Comparison of ENCODE assay signal across 11 mouse cellular contexts in the genomic region with DNA sequence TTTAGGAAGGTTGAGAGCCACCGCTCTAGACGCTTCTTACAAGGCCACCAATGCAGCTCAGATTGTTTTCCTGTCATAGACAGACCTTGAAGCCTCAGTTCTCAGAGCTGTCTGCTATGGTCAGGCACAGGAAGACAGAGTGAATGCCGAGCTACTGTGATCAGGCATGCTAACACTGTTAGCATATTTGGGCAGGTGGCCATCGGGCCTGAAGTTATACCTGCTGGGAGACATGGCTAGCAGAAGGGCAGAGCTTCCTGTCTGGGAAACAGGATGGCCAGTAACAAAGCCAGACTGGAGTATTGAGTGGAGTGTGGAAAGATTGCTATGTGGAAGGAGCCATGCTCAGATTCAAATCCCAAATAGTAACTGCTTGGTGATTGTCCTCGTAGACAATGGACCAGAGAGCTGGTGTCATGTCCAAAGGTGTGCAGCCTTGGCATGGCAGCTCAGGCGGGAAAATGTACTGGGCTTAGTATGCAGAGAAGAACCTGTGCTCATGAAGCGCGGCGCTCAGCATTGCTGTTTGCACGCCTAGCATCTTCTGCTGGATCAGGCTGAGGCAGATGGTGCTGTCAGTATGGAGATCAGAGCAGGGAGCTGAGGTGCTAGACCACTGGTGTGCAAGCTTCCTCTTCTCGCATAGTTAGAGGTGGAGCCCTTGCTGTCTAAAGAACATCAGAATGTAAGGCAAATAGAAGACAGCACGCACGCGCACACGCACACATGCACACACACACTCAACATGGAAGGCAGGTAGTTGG.
"Had no signal": no experiment of that assay in that cellular context is flagged by ENCODE, and none has a peak within 500 bp of the region (broad histone marks: within the 10 kb centered on the region; RNA-seq: fewer than 3 reads in every experiment).

No protein-coding gene starts in this region.

- ATAC-seq: lung, postnatal 0 days had no signal

- H3K9me3 ChIP-seq: kidney, embryonic 15.5 days; limb, embryonic 10.5 days; liver, embryonic 15.5 days; stomach, embryonic 15.5 days had no signal

- H3K27me3 ChIP-seq: kidney, embryonic 15.5 days; liver, embryonic 15.5 days; stomach, embryonic 15.5 days had no signal

- H3K27ac ChIP-seq: kidney, embryonic 15.5 days; limb, embryonic 10.5 days; liver, embryonic 15.5 days; stomach, embryonic 15.5 days had no signal

- H3K4me2 ChIP-seq: kidney, embryonic 15.5 days; liver, embryonic 11.5 days; liver, embryonic 15.5 days; stomach, embryonic 15.5 days had no signal

- H3K4me1 ChIP-seq: kidney, embryonic 15.5 days; limb, embryonic 10.5 days; liver, embryonic 15.5 days; stomach, embryonic 15.5 days had no signal

- H3K4me3 ChIP-seq: kidney, embryonic 15.5 days; limb, embryonic 10.5 days; liver, embryonic 15.5 days; stomach, embryonic 15.5 days had no signal

- DNase-seq: kidney, postnatal 25 days; lung, adult 2 months; lung, postnatal 36 days; right cerebral cortex, postnatal 14 days; thymus, postnatal 36 days had no signal

- H3K36me3 ChIP-seq: kidney, embryonic 15.5 days; limb, embryonic 10.5 days; liver, embryonic 15.5 days; stomach, embryonic 15.5 days had no signal

- H3K9ac ChIP-seq: kidney, embryonic 15.5 days; liver, embryonic 15.5 days; stomach, embryonic 15.5 days had no signal
